Mouse (Mus musculus): Measurements from ENCODE around the gene Rarg. TPM values are rescaled to one million over a fixed set of nuclear protein-coding genes. Genes with fewer than 3 reads are reported as not detected.
A peak's percentile ranks its signal among the peaks of the same experiment; 100 is the strongest.

The Rarg gene
- 10 to 100 TPM in 1 of 2 experiments, 1 to 10 TPM in 1; 9.3 to 11.4 TPM for total RNA-seq (2021)

GRCm38 (mm10) chr15:102257202-102258075 lies at the start of gene Rarg:
Rarg (minus strand) TSS chr15:102257517.
- intact Hi-C loops (cut with DNase I), result no loop called here
- peak in 1 of 2 experiments; percentile 64 for DNase-seq (ENCODE audit: extremely low spot score in 1 of 2, low spot score in 2 of 2)

- intact Hi-C loops (cut with DNase I), result no loop called here
Observed at GRCm38 (mm10) chr15:102302542-102302941, 45.2 kb upstream of the Rarg start.

GRCm38 (mm10) chr15:102296368-102297006 lies 39.2 kb upstream of the Rarg start:
- intact Hi-C loops (cut with DNase I), result no loop called here
- no peak for DNase-seq (ENCODE audit: extremely low spot score in 1 of 2, low spot score in 2 of 2)

More at GRCm38 (mm10) chr15:102302542-102302941, 45.2 kb upstream of the Rarg start:
- no peak for DNase-seq (ENCODE audit: extremely low spot score in 1 of 2, low spot score in 2 of 2)

- DNase-seq (ENCODE audit: extremely low spot score in 1 of 2, low spot score in 2 of 2), result peak; percentile 95
- intact Hi-C loops (cut with DNase I), result no loop called here
Observed at GRCm38 (mm10) chr15:102295633-102296367, 38.5 kb upstream of the Rarg start, which contains the start of gene Espl1. Espl1 (plus strand) TSS chr15:102296266.

- DNase-seq (ENCODE audit: extremely low spot score in 1 of 2, low spot score in 2 of 2), result no peak
Observed at GRCm38 (mm10) chr15:102287395-102287794, 30.1 kb upstream of the Rarg start.

GRCm38 (mm10) chr15:102283648-102284047 lies 26.3 kb upstream of the Rarg start:
- intact Hi-C loops (cut with DNase I), result no loop called here
- no peak for DNase-seq (ENCODE audit: extremely low spot score in 1 of 2, low spot score in 2 of 2)

More at GRCm38 (mm10) chr15:102287395-102287794, 30.1 kb upstream of the Rarg start:
- intact Hi-C loops (cut with DNase I), result no loop called here

GRCm38 (mm10) chr15:102282463-102283292 lies 25.4 kb upstream of the Rarg start:
- intact Hi-C loops (cut with DNase I), result no loop called here
- no peak for DNase-seq (ENCODE audit: extremely low spot score in 1 of 2, low spot score in 2 of 2)

- DNase-seq (ENCODE audit: extremely low spot score in 1 of 2, low spot score in 2 of 2), result peak in 1 of 2 experiments; percentile 35
- intact Hi-C loops (cut with DNase I), result no loop called here
Observed at GRCm38 (mm10) chr15:102280623-102281022, 23.3 kb upstream of the Rarg start.

GRCm38 (mm10) chr15:102279783-102280520 lies 22.6 kb upstream of the Rarg start:
- intact Hi-C loops (cut with DNase I), result no loop called here
- DNase-seq (ENCODE audit: extremely low spot score in 1 of 2, low spot score in 2 of 2), result no peak

- intact Hi-C loops (cut with DNase I), result no loop called here
Observed at GRCm38 (mm10) chr15:102279092-102279782, 21.9 kb upstream of the Rarg start, which contains the start of gene Mfsd5. Mfsd5 (plus strand) TSS chr15:102279454.

GRCm38 (mm10) chr15:102278726-102279091 lies 21.4 kb upstream of the Rarg start:
- intact Hi-C loops (cut with DNase I), result no loop called here
- DNase-seq (ENCODE audit: extremely low spot score in 1 of 2, low spot score in 2 of 2), result no peak

More at GRCm38 (mm10) chr15:102279092-102279782, 21.9 kb upstream of the Rarg start, which contains the start of gene Mfsd5:
- DNase-seq (ENCODE audit: extremely low spot score in 1 of 2, low spot score in 2 of 2), result peak; percentile 76 to 93

- intact Hi-C loops (cut with DNase I), result loop anchor here (5.0 kb wide), 1 partner anchor 37 kb away; no protein-coding TSS in a partner anchor
- no peak for DNase-seq (ENCODE audit: extremely low spot score in 1 of 2, low spot score in 2 of 2)
Observed at GRCm38 (mm10) chr15:102273982-102274716, 16.8 kb upstream of the Rarg start.

GRCm38 (mm10) chr15:102271441-102271840 lies 14.1 kb upstream of the Rarg start:
- intact Hi-C loops (cut with DNase I), result loop anchor here (5.0 kb wide), 1 partner anchor 34 kb away; no protein-coding TSS in a partner anchor
- no peak for DNase-seq (ENCODE audit: extremely low spot score in 1 of 2, low spot score in 2 of 2)

GRCm38 (mm10) chr15:102270274-102270960 lies 13.1 kb upstream of the Rarg start, which contains the start of gene Gm9918:
Gm9918 (plus strand) TSS chr15:102270563.
- no peak for DNase-seq (ENCODE audit: extremely low spot score in 1 of 2, low spot score in 2 of 2)
- intact Hi-C loops (cut with DNase I), result loop anchor here (5.0 kb wide), 1 partner anchor 33 kb away; no protein-coding TSS in a partner anchor

GRCm38 (mm10) chr15:102265548-102265947 lies 8.2 kb upstream of the Rarg start:
- intact Hi-C loops (cut with DNase I), result no loop called here
- no peak for DNase-seq (ENCODE audit: extremely low spot score in 1 of 2, low spot score in 2 of 2)

GRCm38 (mm10) chr15:102263037-102263436 lies 5.7 kb upstream of the Rarg start:
- intact Hi-C loops (cut with DNase I), result no loop called here
- no peak for DNase-seq (ENCODE audit: extremely low spot score in 1 of 2, low spot score in 2 of 2)

All from left cerebral cortex, postnatal 10 days (tissue).